Mouse (Mus musculus) lung, postnatal 0 days (tissue): ENCODE data around the gene B4galt4.

ENCODE experiments used
- CTCF ChIP-seq: IDR thresholded peaks from 2 replicates; pipeline ENCODE4 v1.5.1; 2016; ENCODE audit warnings: antibody characterized with exemption, mild to moderate bottlenecking
- EP300 ChIP-seq: IDR thresholded peaks from 2 replicates; pipeline ENCODE4 v1.6.1; 2016; ENCODE audit warnings: antibody characterized with exemption, mild to moderate bottlenecking, control low read depth

- TF ChIP-seq CTCF = no peak
- TF ChIP-seq EP300 = no peak
These were observed 41.5 kb upstream of the B4galt4 start for GRCm38 (mm10) chr16:38700392-38701162.
